Mouse (Mus musculus) kidney, postnatal 0 days (tissue): ENCODE measurements at regions not wholly inside any gene's neighbourhood (a gene's known extent, or its start where the extent isn't known, plus 50 kb on each side); places are given as distances from the start of the nearest gene placed in this dataset.

ENCODE experiments used
- ATAC-seq: fragments of 200-750 bp; cut with Nextera tagmentation; replicated peaks from 2 replicates; pipeline ENCODE4 v1.8.0; 2017; ENCODE audit warnings: low read depth, moderate number of reproducible peaks, moderate TSS enrichment, moderate library complexity; ENCODE audit not compliant: low FRiP score
- DNase-seq: peaks from one replicate; pipeline ENCODE4 v3.0.0-alpha.2; 2016; ENCODE audit warnings: low spot score
- H3K27ac ChIP-seq: fragments of 300-500 bp; sonication (generic); 2 replicates; pipeline ENCODE4 v1.5.1; 2014; ENCODE audit warnings: mild to moderate bottlenecking
- H3K27me3 ChIP-seq: fragments of 300-500 bp; sonication (generic); 2 replicates; pipeline ENCODE4 v1.6.1; 2014; ENCODE audit warnings: low read length, mixed read lengths; ENCODE audit not compliant: insufficient read depth
- H3K36me3 ChIP-seq: fragments of 300-500 bp; sonication (generic); 2 replicates; pipeline ENCODE4 v1.6.1; 2014; ENCODE audit warnings: low read length, mixed read lengths; ENCODE audit not compliant: insufficient read depth
- H3K4me1 ChIP-seq: fragments of 300-500 bp; sonication (generic); replicated peaks from 2 replicates; pipeline ENCODE4 v1.6.1; 2014; ENCODE audit warnings: antibody characterized with exemption, low read length, mixed read lengths; ENCODE audit not compliant: insufficient read depth
- H3K4me2 ChIP-seq: fragments of 300-500 bp; sonication (generic); 2 replicates; pipeline ENCODE4 v1.6.1; 2014; ENCODE audit warnings: mild to moderate bottlenecking, low read length, moderate library complexity, mixed read lengths
- H3K4me3 ChIP-seq: fragments of 300-500 bp; sonication (generic); replicated peaks from 2 replicates; pipeline ENCODE4 v1.5.1; 2014; ENCODE audit warnings: low read depth, low read length
- H3K9ac ChIP-seq: fragments of 300-500 bp; sonication (generic); 2 replicates; pipeline ENCODE4 v1.6.1; 2014; ENCODE audit warnings: low read depth, low read length
- H3K9me3 ChIP-seq: fragments of 300-500 bp; sonication (generic); replicated peaks from 2 replicates; pipeline ENCODE4 v1.6.1; 2016; ENCODE audit warnings: low read length, inconsistent platforms, mixed read lengths
- CTCF ChIP-seq: IDR thresholded peaks from 2 replicates; pipeline ENCODE4 v1.5.1; 2016; ENCODE audit warnings: antibody characterized with exemption, low read depth, mild to moderate bottlenecking, moderate library complexity
- WGBS: fragments of 180-500 bp; shearing (Covaris S2); extraction: QIAGEN DNeasy Blood & Tissue Kit; methylation state at CpG from one replicate; pipeline ENCODE4 v1.1.7; 2014; 5-methylcytosine and 5-hydroxymethylcytosine counted together

DNA sequence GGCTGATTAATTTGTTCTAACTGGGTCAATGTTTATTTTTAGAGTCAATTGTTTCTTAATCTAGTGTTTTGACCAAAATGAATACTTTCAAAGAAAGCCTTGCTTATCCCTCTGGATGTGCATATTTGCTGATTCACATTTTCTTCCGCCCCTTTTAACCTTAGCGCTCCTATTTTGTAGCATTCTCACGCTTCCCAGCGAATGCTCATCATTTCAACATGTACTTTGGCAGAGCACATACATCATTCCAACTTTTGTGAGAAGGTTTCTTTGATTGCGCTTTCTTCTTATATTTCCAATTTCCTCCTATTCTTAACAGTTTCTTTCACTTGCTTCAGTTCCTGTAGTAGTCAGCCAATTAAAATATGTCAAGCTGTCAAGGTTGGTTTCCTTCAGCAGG is 998.7 kb downstream of the Tecrl start:
- WGBS, result 72% methylated on average over 5 of the region's 5 CpGs
- ATAC-seq, result no peak

DNA sequence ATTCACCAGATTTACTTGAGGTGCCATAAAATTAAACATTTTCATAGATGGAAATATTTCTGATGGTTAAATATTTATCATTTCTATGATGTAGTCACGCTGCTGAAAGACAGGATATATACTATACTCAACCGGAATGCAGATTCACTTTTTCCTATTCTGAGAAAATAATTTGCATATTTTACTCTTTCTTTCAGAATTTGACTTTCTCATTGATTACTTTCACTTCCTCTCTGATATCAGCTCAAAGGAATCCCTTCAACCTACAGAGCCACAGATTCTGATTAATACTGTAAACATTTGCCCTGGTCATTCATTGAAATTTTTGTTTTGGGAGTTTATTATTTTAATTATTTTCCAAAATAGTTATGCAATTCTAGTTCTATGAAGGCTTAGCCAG is 1003.9 kb downstream of the Tecrl start:
- H3K27me3 ChIP-seq, result no peaks in the 10 kb centered on the region
- no peaks in the 10 kb centered on the region for H3K9me3 ChIP-seq
- WGBS, result 88% methylated on average over 2 of the region's 2 CpGs
- H3K9ac ChIP-seq, result no peak overlapping the region
- no peaks in the 10 kb centered on the region for H3K36me3 ChIP-seq
- DNase-seq (no peak), ATAC-seq (no peak)
- H3K27ac ChIP-seq, result no peak overlapping the region
- no peak for TF ChIP-seq CTCF
- H3K4me1 ChIP-seq, result no peaks in the 10 kb centered on the region
- H3K4me3 ChIP-seq, result no peak overlapping the region
- H3K4me2 ChIP-seq, result no peak overlapping the region

More for the DNA sequence above, 998.7 kb downstream of the Tecrl start:
- Histone ChIP-seq H3K9me3 (no peaks in the 10 kb centered on the region), H3K4me3 (no peak overlapping the region), H3K9ac (no peak overlapping the region), H3K4me2 (no peak overlapping the region), H3K27ac (no peak overlapping the region), H3K36me3 (no peaks in the 10 kb centered on the region), H3K27me3 (no peaks in the 10 kb centered on the region), H3K4me1 (no peaks in the 10 kb centered on the region)
- no peak for TF ChIP-seq CTCF
- no peak for DNase-seq

DNA sequence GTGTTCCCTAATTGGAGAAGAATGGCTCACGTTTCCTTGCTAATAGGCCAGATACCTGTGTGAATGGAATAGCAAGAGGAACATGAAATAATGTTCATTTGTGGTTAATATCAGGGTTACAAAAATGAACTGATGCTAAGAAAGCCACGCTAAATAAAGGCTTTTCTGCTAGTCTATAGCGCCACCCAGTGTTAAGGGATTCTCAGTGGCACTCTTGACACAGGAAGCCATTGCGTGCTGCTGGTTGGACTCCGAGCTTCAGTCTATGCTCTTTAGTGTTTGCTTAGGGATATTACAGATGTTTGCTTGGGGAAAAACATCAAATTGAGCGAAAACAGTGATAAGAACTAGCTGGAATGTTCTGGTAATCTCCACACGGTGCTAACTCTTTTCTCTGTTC is 1008.3 kb downstream of the Tecrl start:
- no peaks in the 10 kb centered on the region for H3K9me3 ChIP-seq
- H3K27me3 ChIP-seq, result no peaks in the 10 kb centered on the region
- DNase-seq, result peak; percentile 89
- no peak overlapping the region for H3K4me2 ChIP-seq
- H3K36me3 ChIP-seq, result no peaks in the 10 kb centered on the region
- no peak overlapping the region for H3K27ac ChIP-seq
- no peak overlapping the region for H3K4me3 ChIP-seq
- peak; percentile 89 for TF ChIP-seq CTCF
- no peaks in the 10 kb centered on the region for H3K4me1 ChIP-seq
- no peak overlapping the region for H3K9ac ChIP-seq
- ATAC-seq, result no peak
- WGBS, result 9% methylated on average over 7 of the region's 7 CpGs

DNA sequence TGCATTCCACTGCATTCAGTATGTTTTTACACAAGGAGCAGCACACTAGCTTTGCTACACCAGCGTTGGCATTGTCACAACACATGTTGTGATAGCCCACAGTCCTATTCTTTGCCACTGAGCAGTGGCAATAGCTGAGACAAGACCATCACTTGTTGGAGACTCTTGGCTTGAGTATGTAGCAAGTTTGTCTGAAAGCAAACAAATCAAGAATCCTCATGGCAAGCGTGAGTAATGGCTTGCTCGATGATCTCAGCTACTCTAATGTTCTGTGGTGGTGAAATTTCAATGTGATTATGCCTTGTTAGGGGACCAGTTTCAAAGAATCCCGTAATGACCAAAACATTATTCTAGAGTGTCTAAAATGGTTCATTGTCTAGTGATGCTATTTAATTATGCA is 1030.6 kb downstream of the Tecrl start:
- no peak overlapping the region for H3K9ac ChIP-seq
- no peak overlapping the region for H3K4me2 ChIP-seq
- H3K4me3 ChIP-seq, result no peak overlapping the region
- no peaks in the 10 kb centered on the region for H3K9me3 ChIP-seq
- H3K4me1 ChIP-seq, result no peaks in the 10 kb centered on the region
- no peaks in the 10 kb centered on the region for H3K36me3 ChIP-seq
- ATAC-seq, result no peak
- no peak for DNase-seq
- 83% methylated on average over 4 of the region's 4 CpGs for WGBS
- no peaks in the 10 kb centered on the region for H3K27me3 ChIP-seq
- no peak for TF ChIP-seq CTCF
- H3K27ac ChIP-seq, result no peak overlapping the region

DNA sequence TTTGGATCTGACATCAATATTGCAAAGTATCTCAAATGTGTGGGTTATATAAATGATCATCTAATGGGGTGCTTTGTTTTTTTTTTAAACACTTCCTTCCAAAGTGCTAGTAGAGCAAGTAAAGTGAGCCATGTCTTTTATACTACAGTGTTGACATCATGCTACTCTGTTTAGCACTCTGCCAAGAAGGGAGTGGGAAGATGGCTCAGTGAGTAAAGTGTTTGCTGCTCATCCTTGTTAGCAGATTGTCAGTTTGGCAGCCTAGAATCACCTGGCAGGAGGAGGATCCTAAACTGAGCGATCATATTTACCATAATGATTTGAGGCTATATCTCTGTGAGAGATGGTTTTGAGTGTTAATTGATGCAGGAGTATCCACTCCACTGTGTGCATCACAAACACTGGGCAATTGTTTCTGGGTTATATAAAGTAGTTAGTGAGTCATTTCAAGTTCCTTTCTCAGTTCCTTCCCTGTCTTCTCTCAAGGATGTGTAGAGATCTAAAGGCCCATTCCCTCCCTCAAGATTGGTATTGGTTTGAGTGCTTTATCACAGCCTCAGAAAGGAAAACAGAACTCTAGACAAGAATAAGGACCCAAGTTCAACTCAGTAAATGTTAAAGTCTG is 1035.2 kb downstream of the Tecrl start:
- Histone ChIP-seq H3K9me3 (no peaks in the 10 kb centered on the region), H3K4me1 (no peaks in the 10 kb centered on the region), H3K27ac (no peak overlapping the region), H3K27me3 (no peaks in the 10 kb centered on the region), H3K4me3 (no peak overlapping the region), H3K4me2 (no peak overlapping the region), H3K9ac (no peak overlapping the region), H3K36me3 (no peaks in the 10 kb centered on the region)
- DNase-seq, result no peak
- 89% methylated on average over 1 of the region's 1 CpGs for WGBS
- no peak for TF ChIP-seq CTCF
- ATAC-seq, result no peak

DNA sequence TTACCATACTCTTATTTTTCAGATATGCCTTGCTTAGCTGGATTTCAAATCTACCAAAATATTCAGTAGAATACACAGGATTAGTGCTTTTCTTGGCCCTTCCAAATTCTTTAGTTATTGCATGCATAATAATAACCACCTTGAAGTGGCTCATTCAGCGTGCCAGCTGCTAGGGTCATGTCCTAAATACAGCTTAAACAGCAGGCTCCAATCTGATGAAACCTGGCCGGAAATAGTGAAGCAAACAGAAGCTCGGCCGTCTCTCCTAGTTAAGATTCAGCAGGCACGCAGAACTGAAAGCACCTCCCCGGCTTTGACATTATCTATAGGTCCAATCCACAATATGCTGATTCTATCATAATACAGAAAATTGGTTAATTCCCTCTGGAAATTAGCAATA is 1042.9 kb downstream of the Tecrl start:
- Histone ChIP-seq H3K9ac (no peak overlapping the region), H3K36me3 (no peaks in the 10 kb centered on the region), H3K9me3 (no peaks in the 10 kb centered on the region), H3K27ac (no peak overlapping the region), H3K4me2 (no peak overlapping the region), H3K4me1 (no peaks in the 10 kb centered on the region), H3K27me3 (no peaks in the 10 kb centered on the region), H3K4me3 (no peak overlapping the region)
- WGBS, result 62% methylated on average over 6 of the region's 6 CpGs
- no peak for TF ChIP-seq CTCF
- no peak for ATAC-seq
- DNase-seq, result no peak
